23 mouse cellular contexts compared by ENCODE assay signal in the genomic region with DNA sequence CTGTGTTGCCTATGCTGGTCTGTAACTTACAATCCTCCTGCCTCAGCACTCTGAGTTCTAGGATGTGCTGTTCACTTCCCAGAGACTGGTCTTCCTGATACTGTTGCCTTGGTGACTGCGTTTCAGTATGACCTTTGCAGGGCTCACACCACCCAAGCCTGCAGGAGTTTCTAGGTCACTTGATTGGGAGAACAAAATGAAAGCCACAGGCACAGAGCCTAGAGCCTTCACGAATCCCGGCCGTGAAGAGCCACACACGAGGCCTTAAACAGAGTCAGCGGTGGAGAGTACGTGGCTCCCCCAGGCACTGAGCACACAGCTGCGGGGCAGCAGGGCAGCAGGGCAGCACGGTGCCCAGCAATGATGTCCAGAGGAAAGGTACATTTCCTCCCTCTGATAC. TPM values are rescaled to one million over a fixed set of nuclear protein-coding genes. Genes with fewer than 3 reads are reported as not detected.
DNase-seq lines count a peak whose midpoint lies in the region; ATAC-seq and TF ChIP-seq lines count a peak whose summit lies in the region.
"Had no signal": no experiment of that assay in that cellular context is flagged by ENCODE, and none has a peak within 500 bp of the region (broad histone marks: within the 10 kb centered on the region; RNA-seq: fewer than 3 reads in every experiment).

No protein-coding gene starts in this region.

- H3K9me3 ChIP-seq in heart, embryonic 13.5 days: no peaks in the 10 kb centered on the region
- no peaks in the 10 kb centered on the region for H3K9me3 ChIP-seq in E14TG2a.4 (ENCODE audit: low read length)
- H3K9me3 ChIP-seq in limb, embryonic 12.5 days: 0 out of 2 replicates have a peak, but pooled peaks cover 3% of the 10 kb centered on the region
- H3K9me3 ChIP-seq: embryonic facial prominence, embryonic 12.5 days; kidney, embryonic 15.5 days; liver, embryonic 13.5 days; neural tube, embryonic 12.5 days had no signal

- peaks cover 56% of the 10 kb centered on the region for H3K4me1 ChIP-seq in heart, embryonic 13.5 days
- peaks cover 90% of the 10 kb centered on the region for H3K4me1 ChIP-seq in E14TG2a.4 (replicated peaks; ENCODE audit: low read depth, low read length)
- H3K4me1 ChIP-seq in limb, embryonic 12.5 days (replicated peaks): peaks cover 48% of the 10 kb centered on the region

- intact Hi-C loops in heart, postnatal 14 days (cut with DNase I): no loop called here

- peak overlapping the region; percentile 70; the same call in 1 of the 2 replicates for H3K27ac ChIP-seq in heart, embryonic 13.5 days (replicated peaks)
- peak overlapping the region; percentile 88; the same call in 1 of the 2 replicates for H3K27ac ChIP-seq in limb, embryonic 12.5 days
- H3K27ac ChIP-seq: neural tube, embryonic 12.5 days had no signal

- H3K9ac ChIP-seq in heart, embryonic 13.5 days: no peak overlapping the region
- H3K9ac ChIP-seq in limb, embryonic 12.5 days (replicated peaks): no peak overlapping the region
- H3K9ac ChIP-seq: kidney, embryonic 15.5 days; liver, embryonic 13.5 days; neural tube, embryonic 12.5 days had no signal

- no peak overlapping the region for H3K4me2 ChIP-seq in heart, embryonic 13.5 days
- no peak overlapping the region for H3K4me2 ChIP-seq in limb, embryonic 12.5 days
- H3K4me2 ChIP-seq: embryonic facial prominence, embryonic 12.5 days; heart, embryonic 11.5 days; kidney, embryonic 15.5 days; liver, embryonic 13.5 days; midbrain, embryonic 11.5 days; neural tube, embryonic 12.5 days had no signal

- no peak for ATAC-seq in heart, embryonic 13.5 days (ENCODE audit: extremely low read depth, insufficient number of reproducible peaks, low FRiP score, low TSS enrichment)
- ATAC-seq in limb, embryonic 12.5 days (ENCODE audit: insufficient number of reproducible peaks, insufficient read depth, low FRiP score, low TSS enrichment, low read depth): no peak
- ATAC-seq: forebrain, embryonic 14.5 days; hindbrain, embryonic 16.5 days; midbrain, embryonic 16.5 days had no signal

- H3K27me3 ChIP-seq in heart, embryonic 13.5 days (replicated peaks): no peaks in the 10 kb centered on the region
- no peaks in the 10 kb centered on the region for H3K27me3 ChIP-seq in E14TG2a.4 (ENCODE audit: insufficient read depth, low read length)
- H3K27me3 ChIP-seq in limb, embryonic 12.5 days: no peaks in the 10 kb centered on the region
- H3K27me3 ChIP-seq: embryonic facial prominence, embryonic 12.5 days; kidney, embryonic 15.5 days; liver, embryonic 13.5 days; neural tube, embryonic 12.5 days had no signal

- WGBS in heart, embryonic 13.5 days: 79% methylated on average over 9 of the region's 9 CpGs
- 91% methylated on average over 9 of the region's 9 CpGs for WGBS in limb, embryonic 12.5 days

- 0 out of 2 replicates have a peak, but pooled peaks cover 6% of the 10 kb centered on the region for H3K36me3 ChIP-seq in heart, embryonic 13.5 days
- no peaks in the 10 kb centered on the region for H3K36me3 ChIP-seq in E14TG2a.4 (ENCODE audit: insufficient read depth, low read length)
- H3K36me3 ChIP-seq in limb, embryonic 12.5 days: peaks cover 20% of the 10 kb centered on the region; the same call in 1 of the 2 replicates
- H3K36me3 ChIP-seq: embryonic facial prominence, embryonic 12.5 days; kidney, embryonic 15.5 days; neural tube, embryonic 12.5 days had no signal

- H3K4me3 ChIP-seq in heart, embryonic 13.5 days: no peak overlapping the region
- 0 out of 2 replicates have a peak overlapping the region, but pooled peaks have one; percentile 62 for H3K4me3 ChIP-seq in E14TG2a.4 (replicated peaks; ENCODE audit: low read length)
- no peak overlapping the region for H3K4me3 ChIP-seq in limb, embryonic 12.5 days (replicated peaks)
- H3K4me3 ChIP-seq: embryonic facial prominence, embryonic 12.5 days; kidney, embryonic 15.5 days; liver, embryonic 13.5 days; neural tube, embryonic 12.5 days had no signal

- DNase-seq in adrenal gland, postnatal 14 days: peak; percentile 53
- no peak for DNase-seq in adrenal gland, postnatal 4 days (ENCODE audit: low spot score in 2 of 2)
- DNase-seq in heart, postnatal 14 days: no peak
- DNase-seq in ovary, postnatal 14 days (ENCODE audit: low spot score): no peak
- DNase-seq: cerebellum, adult 8-10 months; cerebellum, postnatal 25 days; kidney, adult 18-20 months; kidney, postnatal 25 days; liver, embryonic 13.5 days; lung, adult 2 months; lung, postnatal 10 days; right cerebral cortex, postnatal 14 days had no signal

- TF ChIP-seq CTCF in E14TG2a.4 (conservative IDR thresholded peaks at IDR 0.05; ENCODE audit: low read length): no peak

RNA-seq across cellular contexts. Expression of a gene that starts 25.8 kb away (rescaled TPM):
- total RNA-seq in adrenal gland, postnatal 14 days (2021): 36.1 and 39.8 TPM in 2 replicates
- total RNA-seq in adrenal gland, postnatal 4 days (2021): 10 to 100 TPM; 27.1 to 33.6 TPM
- 1.1 and 1.5 TPM in 2 replicates for polyA plus RNA-seq in heart, embryonic 13.5 days (2015; fragmentation: Nextera tagmentation; extraction: Ambion mirVana)
- total RNA-seq in heart, postnatal 14 days (2021): 10 to 100 TPM; 37.7 to 39.4 TPM
- 3.2 and 3.5 TPM in 2 replicates for polyA plus RNA-seq in limb, embryonic 12.5 days (2016; fragmentation: Nextera tagmentation; extraction: Ambion mirVana)

RNA-seq across cellular contexts. Expression of a gene that starts 50.7 kb away (rescaled TPM):
- total RNA-seq in adrenal gland, postnatal 14 days (2021): 3.3 and 8.9 TPM in 2 replicates
- 1 to 10 TPM; 4.3 to 6.7 TPM for total RNA-seq in adrenal gland, postnatal 4 days (2021)
- 3.0 and 3.3 TPM in 2 replicates for polyA plus RNA-seq in heart, embryonic 13.5 days (2015; fragmentation: Nextera tagmentation; extraction: Ambion mirVana)
- total RNA-seq in heart, postnatal 14 days (2021): 1 to 10 TPM; 4.7 to 7.1 TPM
- 11.1 and 12.8 TPM in 2 replicates for polyA plus RNA-seq in limb, embryonic 12.5 days (2016; fragmentation: Nextera tagmentation; extraction: Ambion mirVana)

RNA-seq across cellular contexts. Expression of a gene that starts 55.0 kb away (rescaled TPM):
- 20.5 and 29.6 TPM in 2 replicates for total RNA-seq in adrenal gland, postnatal 14 days (2021)
- 10 to 100 TPM; 38.6 to 49.3 TPM for total RNA-seq in adrenal gland, postnatal 4 days (2021)
- 19.3 and 22.2 TPM in 2 replicates for polyA plus RNA-seq in heart, embryonic 13.5 days (2015; fragmentation: Nextera tagmentation; extraction: Ambion mirVana)
- total RNA-seq in heart, postnatal 14 days (2021): 10 to 100 TPM; 12.8 to 14.2 TPM
- polyA plus RNA-seq in limb, embryonic 12.5 days (2016; fragmentation: Nextera tagmentation; extraction: Ambion mirVana): 36.5 and 44.5 TPM in 2 replicates
